Mouse (Mus musculus): ENCODE results near the gene Dna2. TPM values are rescaled to one million over a fixed set of nuclear protein-coding genes. Genes with fewer than 3 reads are reported as not detected.

Gene Dna2
- polyA plus RNA-seq, 1 experiment from 2014 or later = 10.1 TPM

GRCm38 (mm10) chr10:62984072-62984471 lies 37.2 kb downstream of the Dna2 start:
- Histone ChIP-seq H3K9me3 (replicated peaks) (no peaks in the 10 kb centered on the region), H3K36me3 (peaks cover 3% of the 10 kb centered on the region; the same call in 1 of the 2 replicates), H3K9ac (no peak overlapping the region), H3K4me3 (no peak overlapping the region), H3K4me1 (replicated peaks) (peaks cover 15% of the 10 kb centered on the region), H3K27ac (peak overlapping the region; percentile 67), H3K4me2 (0 out of 2 replicates have a peak overlapping the region, but pooled peaks have one; percentile 11), H3K27me3 (no peaks in the 10 kb centered on the region)
- 82% methylated on average over 11 of the region's 11 CpGs for WGBS
- ATAC-seq (replicated peaks; ENCODE audit: insufficient number of reproducible peaks, insufficient read depth, low FRiP score, low read depth) = no peak

- peaks cover 4% of the 10 kb centered on the region; the same call in 1 of the 2 replicates for H3K36me3 ChIP-seq
- no peaks in the 10 kb centered on the region for H3K27me3 ChIP-seq
- ATAC-seq (replicated peaks; ENCODE audit: insufficient number of reproducible peaks, insufficient read depth, low FRiP score, low read depth) = peak; percentile 38; the same call in 1 of the 2 replicates
- H3K27ac ChIP-seq = peak overlapping the region; percentile 67
- H3K9me3 ChIP-seq (replicated peaks) = no peaks in the 10 kb centered on the region
- H3K9ac ChIP-seq = no peak overlapping the region
- no peak overlapping the region for H3K4me3 ChIP-seq
- H3K4me1 ChIP-seq (replicated peaks) = peaks cover 15% of the 10 kb centered on the region
- 0 out of 2 replicates have a peak overlapping the region, but pooled peaks have one; percentile 11 for H3K4me2 ChIP-seq
- WGBS = 58% methylated on average over 6 of the region's 6 CpGs
Measured at GRCm38 (mm10) chr10:62984495-62984894, 37.7 kb downstream of the Dna2 start.

- Histone ChIP-seq H3K27me3 (no peaks in the 10 kb centered on the region), H3K36me3 (peaks cover 30% of the 10 kb centered on the region), H3K9me3 (replicated peaks) (no peaks in the 10 kb centered on the region), H3K27ac (no peak overlapping the region), H3K9ac (no peak overlapping the region), H3K4me3 (no peak overlapping the region), H3K4me2 (no peak overlapping the region), H3K4me1 (replicated peaks) (peaks cover 9% of the 10 kb centered on the region)
- ATAC-seq (replicated peaks; ENCODE audit: insufficient number of reproducible peaks, insufficient read depth, low FRiP score, low read depth) = no peak
- WGBS = 29% methylated on average over 3 of the region's 3 CpGs
Measured at GRCm38 (mm10) chr10:62987341-62987740, 40.5 kb downstream of the Dna2 start.

- Histone ChIP-seq H3K4me1 (replicated peaks) (no peaks in the 10 kb centered on the region), H3K4me3 (no peak overlapping the region), H3K27ac (no peak overlapping the region), H3K9me3 (replicated peaks) (no peaks in the 10 kb centered on the region), H3K9ac (no peak overlapping the region), H3K4me2 (no peak overlapping the region), H3K36me3 (peaks cover 44% of the 10 kb centered on the region), H3K27me3 (no peaks in the 10 kb centered on the region)
- ATAC-seq (replicated peaks; ENCODE audit: insufficient number of reproducible peaks, insufficient read depth, low FRiP score, low read depth) = no peak
- 93% methylated on average over 15 of the region's 15 CpGs for WGBS
Measured at GRCm38 (mm10) chr10:62990636-62991035, 43.8 kb downstream of the Dna2 start.

- Histone ChIP-seq H3K4me1 (replicated peaks) (no peaks in the 10 kb centered on the region), H3K9ac (no peak overlapping the region), H3K27me3 (no peaks in the 10 kb centered on the region), H3K27ac (no peak overlapping the region), H3K9me3 (replicated peaks) (no peaks in the 10 kb centered on the region), H3K36me3 (peaks cover 67% of the 10 kb centered on the region), H3K4me2 (no peak overlapping the region), H3K4me3 (no peak overlapping the region)
- 80% methylated on average over 6 of the region's 9 CpGs for WGBS
- no peak for ATAC-seq (replicated peaks; ENCODE audit: insufficient number of reproducible peaks, insufficient read depth, low FRiP score, low read depth)
Measured at GRCm38 (mm10) chr10:62993991-62994390, 47.2 kb downstream of the Dna2 start.

GRCm38 (mm10) chr10:63000584-63000983 lies 53.8 kb downstream of the Dna2 start:
- H3K4me2 ChIP-seq = no peak overlapping the region
- H3K4me1 ChIP-seq (replicated peaks) = no peaks in the 10 kb centered on the region
- H3K27ac ChIP-seq = no peak overlapping the region
- H3K9me3 ChIP-seq (replicated peaks) = no peaks in the 10 kb centered on the region
- H3K4me3 ChIP-seq = no peak overlapping the region
- H3K9ac ChIP-seq = no peak overlapping the region
- ATAC-seq (replicated peaks; ENCODE audit: insufficient number of reproducible peaks, insufficient read depth, low FRiP score, low read depth) = no peak
- 73% methylated on average over 9 of the region's 9 CpGs for WGBS
- H3K27me3 ChIP-seq = no peaks in the 10 kb centered on the region
- H3K36me3 ChIP-seq = peaks cover 72% of the 10 kb centered on the region

GRCm38 (mm10) chr10:63003252-63003651 lies 56.4 kb downstream of the Dna2 start:
- no peak overlapping the region for H3K27ac ChIP-seq
- 65% methylated on average over 9 of the region's 9 CpGs for WGBS
- H3K4me3 ChIP-seq = no peak overlapping the region

GRCm38 (mm10) chr10:63004556-63004955 lies 57.7 kb downstream of the Dna2 start:
- H3K4me2 ChIP-seq = no peak overlapping the region
- H3K4me3 ChIP-seq = no peak overlapping the region
- H3K9me3 ChIP-seq (replicated peaks) = no peaks in the 10 kb centered on the region
- WGBS = 87% methylated on average over 9 of the region's 9 CpGs
- H3K4me1 ChIP-seq (replicated peaks) = no peaks in the 10 kb centered on the region
- no peak overlapping the region for H3K9ac ChIP-seq
- H3K27ac ChIP-seq = no peak overlapping the region
- H3K36me3 ChIP-seq = peaks cover 74% of the 10 kb centered on the region
- no peak for ATAC-seq (replicated peaks; ENCODE audit: insufficient number of reproducible peaks, insufficient read depth, low FRiP score, low read depth)
- H3K27me3 ChIP-seq = no peaks in the 10 kb centered on the region

More at GRCm38 (mm10) chr10:63003252-63003651, 56.4 kb downstream of the Dna2 start:
- Histone ChIP-seq H3K27me3 (no peaks in the 10 kb centered on the region), H3K4me1 (replicated peaks) (no peaks in the 10 kb centered on the region), H3K36me3 (peaks cover 71% of the 10 kb centered on the region), H3K4me2 (no peak overlapping the region), H3K9me3 (replicated peaks) (no peaks in the 10 kb centered on the region), H3K9ac (no peak overlapping the region)
- no peak for ATAC-seq (replicated peaks; ENCODE audit: insufficient number of reproducible peaks, insufficient read depth, low FRiP score, low read depth)

GRCm38 (mm10) chr10:63008193-63008592 lies 61.4 kb downstream of the Dna2 start:
- WGBS = 61% methylated on average over 3 of the region's 3 CpGs
- H3K9me3 ChIP-seq (replicated peaks) = no peaks in the 10 kb centered on the region
- H3K36me3 ChIP-seq = peaks cover 72% of the 10 kb centered on the region
- no peak overlapping the region for H3K4me3 ChIP-seq
- no peak overlapping the region for H3K27ac ChIP-seq
- no peaks in the 10 kb centered on the region for H3K27me3 ChIP-seq
- H3K9ac ChIP-seq = no peak overlapping the region
- H3K4me1 ChIP-seq (replicated peaks) = no peaks in the 10 kb centered on the region
- ATAC-seq (replicated peaks; ENCODE audit: insufficient number of reproducible peaks, insufficient read depth, low FRiP score, low read depth) = no peak
- H3K4me2 ChIP-seq = no peak overlapping the region

GRCm38 (mm10) chr10:63010268-63010667 lies 63.4 kb downstream of the Dna2 start:
- no peaks in the 10 kb centered on the region for H3K9me3 ChIP-seq (replicated peaks)
- 75% methylated on average over 4 of the region's 4 CpGs for WGBS
- H3K36me3 ChIP-seq = peaks cover 82% of the 10 kb centered on the region
- H3K4me3 ChIP-seq = no peak overlapping the region
- H3K27ac ChIP-seq = no peak overlapping the region
- no peak overlapping the region for H3K4me2 ChIP-seq
- no peak for ATAC-seq (replicated peaks; ENCODE audit: insufficient number of reproducible peaks, insufficient read depth, low FRiP score, low read depth)
- H3K4me1 ChIP-seq (replicated peaks) = no peaks in the 10 kb centered on the region
- H3K9ac ChIP-seq = no peak overlapping the region
- no peaks in the 10 kb centered on the region for H3K27me3 ChIP-seq

GRCm38 (mm10) chr10:63011556-63011955 lies 64.7 kb downstream of the Dna2 start:
- Histone ChIP-seq H3K36me3 (peaks cover 83% of the 10 kb centered on the region), H3K9ac (no peak overlapping the region), H3K27me3 (no peaks in the 10 kb centered on the region), H3K9me3 (replicated peaks) (no peaks in the 10 kb centered on the region), H3K4me3 (no peak overlapping the region), H3K4me2 (no peak overlapping the region), H3K4me1 (replicated peaks) (no peaks in the 10 kb centered on the region), H3K27ac (no peak overlapping the region)
- no peak for ATAC-seq (replicated peaks; ENCODE audit: insufficient number of reproducible peaks, insufficient read depth, low FRiP score, low read depth)
- 85% methylated on average over 6 of the region's 6 CpGs for WGBS

- no peak for ATAC-seq (replicated peaks; ENCODE audit: insufficient number of reproducible peaks, insufficient read depth, low FRiP score, low read depth)
- no peaks in the 10 kb centered on the region for H3K27me3 ChIP-seq
- 67% methylated on average over 3 of the region's 3 CpGs for WGBS
Measured at GRCm38 (mm10) chr10:63013476-63013875, 66.7 kb downstream of the Dna2 start.

More at GRCm38 (mm10) chr10:63013476-63013875, 66.7 kb downstream of the Dna2 start:
- Histone ChIP-seq H3K9me3 (replicated peaks) (no peaks in the 10 kb centered on the region), H3K36me3 (peaks cover 80% of the 10 kb centered on the region), H3K27ac (no peak overlapping the region), H3K4me1 (replicated peaks) (no peaks in the 10 kb centered on the region; the same call in 1 of the 2 replicates), H3K4me3 (no peak overlapping the region), H3K4me2 (no peak overlapping the region), H3K9ac (no peak overlapping the region)

All from heart, embryonic 15.5 days (tissue).